Mouse (Mus musculus): ENCODE results near the gene Tecpr1.

Gene Tecpr1

GRCm38 (mm10) chr5:144169275-144169975 is 54.0 kb downstream of the Tecpr1 start:
- no peak for DNase-seq (ENCODE audit: low read depth)

GRCm38 (mm10) chr5:144165756-144166155 is 57.7 kb downstream of the Tecpr1 start:
- peak; percentile 21 for DNase-seq (ENCODE audit: low read depth)

- DNase-seq (ENCODE audit: low read depth), result peak; percentile 16
Observed at GRCm38 (mm10) chr5:144162813-144163517, 60.5 kb downstream of the Tecpr1 start.

- DNase-seq (ENCODE audit: low read depth), result no peak
Observed at GRCm38 (mm10) chr5:144162080-144162812, 61.2 kb downstream of the Tecpr1 start.

GRCm38 (mm10) chr5:144159137-144159536 is 64.3 kb downstream of the Tecpr1 start:
- no peak for DNase-seq (ENCODE audit: low read depth)

GRCm38 (mm10) chr5:144158604-144159003 is 64.8 kb downstream of the Tecpr1 start:
- no peak for DNase-seq (ENCODE audit: low read depth)

GRCm38 (mm10) chr5:144154528-144154927 is 68.9 kb downstream of the Tecpr1 start:
- peak; percentile 86 for DNase-seq (ENCODE audit: low read depth)

GRCm38 (mm10) chr5:144151270-144151669 is 72.1 kb downstream of the Tecpr1 start:
- DNase-seq (ENCODE audit: low read depth), result no peak

GRCm38 (mm10) chr5:144149530-144149929 is 73.9 kb downstream of the Tecpr1 start:
- no peak for DNase-seq (ENCODE audit: low read depth)

GRCm38 (mm10) chr5:144146898-144147297 is 76.5 kb downstream of the Tecpr1 start:
- DNase-seq (ENCODE audit: low read depth), result no peak

Data from naive thymus-derived CD4-positive, alpha-beta T cell, adult 2 months (primary cell).